Mouse (Mus musculus) neural tube, embryonic 14.5 days (tissue): ENCODE data around the gene Arrdc2. TPM values are rescaled to one million over a fixed set of nuclear protein-coding genes. Genes with fewer than 3 reads are reported as not detected.
"Not testable (repeated sequence)": the region's sequence is repeated elsewhere in the genome, so short reads cannot be mapped to it uniquely, and the experiment has no call there.

ENCODE experiments used
- ATAC-seq: fragments of 200-750 bp; cut with Nextera tagmentation; 2 replicates; pipeline ENCODE4 v1.8.0; 2017; ENCODE audit warnings: low read depth, mild to moderate bottlenecking, moderate TSS enrichment, moderate library complexity
- H3K27ac ChIP-seq: fragments of 300-500 bp; sonication (generic); 2 replicates; pipeline ENCODE4 v1.5.1; 2014; ENCODE audit warnings: low read depth, mild to moderate bottlenecking, control low read depth, low read length, moderate library complexity, mixed read lengths
- H3K27me3 ChIP-seq: fragments of 300-500 bp; sonication (generic); 2 replicates; pipeline ENCODE4 v1.6.1; 2014; ENCODE audit warnings: low read length; ENCODE audit not compliant: control insufficient read depth, insufficient read depth
- H3K36me3 ChIP-seq: fragments of 300-500 bp; sonication (generic); 2 replicates; pipeline ENCODE4 v1.6.1; 2014; ENCODE audit warnings: low read length, mixed read lengths; ENCODE audit not compliant: control insufficient read depth, insufficient read depth
- H3K4me1 ChIP-seq: fragments of 300-500 bp; sonication (generic); 2 replicates; pipeline ENCODE4 v1.6.1; 2014; ENCODE audit warnings: low read length; ENCODE audit not compliant: control insufficient read depth, insufficient read depth
- H3K4me2 ChIP-seq: fragments of 300-500 bp; sonication (generic); 2 replicates; pipeline ENCODE4 v1.6.1; 2014; ENCODE audit warnings: mild to moderate bottlenecking, low read depth, low read length, control low read depth
- H3K4me3 ChIP-seq: fragments of 300-500 bp; sonication (generic); 2 replicates; pipeline ENCODE4 v1.5.1; 2014; ENCODE audit warnings: low read depth, low read length, control low read depth, mixed read lengths
- H3K9ac ChIP-seq: fragments of 300-500 bp; sonication (generic); replicated peaks from 2 replicates; pipeline ENCODE4 v1.6.1; 2014; ENCODE audit warnings: low read depth, mild to moderate bottlenecking, control low read depth, low read length, mixed read lengths
- H3K9me3 ChIP-seq: fragments of 300-500 bp; sonication (generic); 2 replicates; pipeline ENCODE4 v1.6.1; 2016; ENCODE audit warnings: low read length; ENCODE audit not compliant: control insufficient read depth
- WGBS: fragments of 180-500 bp; shearing (Covaris S2); extraction: QIAGEN DNeasy Blood & Tissue Kit; methylation state at CpG from one replicate; pipeline ENCODE4 v1.1.7; 2014; 5-methylcytosine and 5-hydroxymethylcytosine counted together
- polyA plus RNA-seq: library from polyadenylated mRNA; unstranded; fragments of >200 nt; fragmentation: Nextera tagmentation; extraction: Ambion mirVana; gene quantifications from 2 replicates; pipeline ENCODE4 v1.2.1, GENCODE M21; 2014

The Arrdc2 gene
- polyA plus RNA-seq, 1 experiment from 2014 or later = 9.3 TPM

GRCm38 (mm10) chr8:70822594-70822993 lies 16.9 kb downstream of the Arrdc2 start:
- WGBS = 84% methylated on average over 3 of the region's 3 CpGs
- not testable (repeated sequence) for H3K27ac ChIP-seq, H3K36me3 ChIP-seq, H3K9ac ChIP-seq, H3K4me1 ChIP-seq, ATAC-seq, H3K4me2 ChIP-seq, H3K27me3 ChIP-seq, H3K4me3 ChIP-seq, H3K9me3 ChIP-seq

- Histone ChIP-seq H3K4me3 (no peak overlapping the region), H3K9ac (no peak overlapping the region), H3K4me1 (no peaks in the 10 kb centered on the region), H3K27me3 (no peaks in the 10 kb centered on the region), H3K4me2 (no peak overlapping the region), H3K9me3 (no peaks in the 10 kb centered on the region), H3K36me3 (no peaks in the 10 kb centered on the region), H3K27ac (no peak overlapping the region)
- ATAC-seq = no peak
- 48% methylated on average over 11 of the region's 11 CpGs for WGBS
These were observed 17.5 kb downstream of the Arrdc2 start for GRCm38 (mm10) chr8:70821992-70822391.

DNA sequence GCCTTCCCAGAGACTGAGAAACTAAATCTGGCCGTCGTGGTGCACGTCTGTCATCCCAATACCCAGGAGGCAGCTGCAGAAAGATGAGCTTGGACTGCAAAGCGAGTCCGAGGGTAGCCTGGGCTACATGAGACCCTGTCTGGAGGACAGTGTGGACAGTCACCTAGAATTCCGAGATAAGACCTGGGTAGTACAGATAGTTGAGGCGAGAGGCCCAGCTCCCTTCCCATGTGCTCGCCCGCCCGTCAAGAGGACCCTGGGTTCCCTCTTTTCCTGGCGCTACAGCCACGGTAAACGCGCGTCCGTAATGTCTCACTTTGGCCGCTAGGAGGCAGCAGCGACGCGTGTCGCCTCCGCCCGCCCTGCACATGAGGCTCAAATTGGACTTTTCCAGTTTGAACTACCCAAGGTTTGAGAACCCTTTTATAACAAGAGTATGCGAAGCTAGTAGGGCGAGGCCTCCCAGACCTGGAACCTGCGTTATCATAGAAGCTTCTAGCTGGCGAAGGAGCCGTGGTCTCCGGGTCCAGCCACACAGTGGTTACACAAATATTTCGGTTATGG lies 18.0 kb downstream of the Arrdc2 start:
- H3K27me3 ChIP-seq = no peaks in the 10 kb centered on the region
- no peaks in the 10 kb centered on the region for H3K36me3 ChIP-seq
- ATAC-seq = peak; percentile 45
- no peak overlapping the region for H3K4me3 ChIP-seq
- H3K9ac ChIP-seq = no peak overlapping the region
- no peaks in the 10 kb centered on the region for H3K4me1 ChIP-seq
- H3K4me2 ChIP-seq = no peak overlapping the region
- H3K27ac ChIP-seq = no peak overlapping the region
- WGBS = 14% methylated on average over 30 of the region's 30 CpGs
- no peaks in the 10 kb centered on the region for H3K9me3 ChIP-seq

DNA sequence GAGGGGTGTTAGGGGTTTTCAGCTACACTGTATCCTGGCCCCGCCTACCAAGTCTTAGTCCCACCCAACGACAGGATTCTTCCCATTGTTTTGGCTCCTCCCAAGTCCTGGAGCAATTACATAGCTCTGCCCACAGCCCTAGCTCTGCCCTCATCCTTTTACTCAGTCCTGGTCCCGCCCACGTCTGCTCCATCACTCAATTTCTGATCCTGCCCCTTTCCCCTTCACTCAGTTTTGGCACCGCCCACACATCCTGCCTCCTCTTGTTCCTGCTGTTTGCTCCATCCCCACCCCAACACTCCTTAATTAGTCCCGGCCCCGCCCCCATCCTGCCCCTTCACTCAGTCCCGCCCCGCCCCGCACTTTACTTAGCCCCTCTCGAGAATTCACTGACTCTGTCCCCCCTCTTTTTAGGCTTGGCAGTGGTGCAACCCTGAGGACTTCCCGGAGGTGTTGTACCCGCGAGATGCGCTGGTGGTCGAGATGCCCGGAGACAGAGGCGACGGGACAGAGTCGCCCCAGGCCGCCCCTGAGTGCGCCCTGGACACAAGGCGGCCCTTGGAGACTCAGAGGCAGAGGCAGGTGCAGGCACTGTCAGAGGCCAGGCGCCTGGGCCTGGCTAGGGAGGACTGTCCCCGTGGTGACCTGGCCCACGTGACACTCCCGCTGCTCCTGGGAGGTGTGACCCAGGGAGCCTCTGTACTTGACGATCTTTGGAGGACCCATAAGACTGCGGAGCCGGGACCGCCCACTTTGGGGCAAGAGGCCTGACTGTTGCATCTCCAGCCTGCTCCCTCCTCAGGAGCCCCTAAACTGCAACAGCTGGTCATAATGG lies 19.2 kb downstream of the Arrdc2 start:
- no peaks in the 10 kb centered on the region for H3K36me3 ChIP-seq
- no peak overlapping the region for H3K9ac ChIP-seq
- H3K4me3 ChIP-seq = no peak overlapping the region
- H3K27ac ChIP-seq = no peak overlapping the region
- H3K4me1 ChIP-seq = no peaks in the 10 kb centered on the region
- H3K9me3 ChIP-seq = no peaks in the 10 kb centered on the region
- ATAC-seq = peak; percentile 47; the same call in 1 of the 2 replicates
- 3% methylated on average over 31 of the region's 31 CpGs for WGBS
- no peaks in the 10 kb centered on the region for H3K27me3 ChIP-seq
- no peak overlapping the region for H3K4me2 ChIP-seq

DNA sequence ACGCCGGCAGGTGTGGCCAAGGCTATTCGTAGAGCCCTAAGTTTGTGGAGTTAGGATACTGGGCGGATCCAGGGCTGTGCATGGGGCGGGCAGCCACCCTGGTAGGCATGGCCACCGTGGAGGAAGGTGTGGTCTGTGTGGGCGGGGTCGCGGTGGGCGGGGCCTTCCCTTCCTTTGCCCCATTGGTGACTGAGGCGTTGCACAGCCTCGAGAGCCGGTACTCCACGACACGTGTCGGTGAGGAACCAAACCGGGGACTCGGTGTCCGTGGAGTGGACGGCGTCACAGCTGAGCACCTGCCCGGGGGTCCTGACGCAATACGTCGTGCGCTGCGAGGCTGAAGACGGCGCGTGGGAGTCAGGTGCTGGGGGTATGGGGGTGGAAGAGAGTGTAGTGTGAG lies 22.8 kb downstream of the Arrdc2 start:
- H3K27me3 ChIP-seq = no peaks in the 10 kb centered on the region
- peak overlapping the region; percentile 30; the same call in 1 of the 2 replicates for H3K4me2 ChIP-seq
- 10% methylated on average over 30 of the region's 30 CpGs for WGBS

GRCm38 (mm10) chr8:70812885-70813284 lies 26.6 kb downstream of the Arrdc2 start:
- ATAC-seq = no peak
- Histone ChIP-seq H3K4me3 (no peak overlapping the region), H3K36me3 (no peaks in the 10 kb centered on the region), H3K27me3 (no peaks in the 10 kb centered on the region), H3K27ac (no peak overlapping the region), H3K4me1 (no peaks in the 10 kb centered on the region), H3K9me3 (no peaks in the 10 kb centered on the region), H3K9ac (no peak overlapping the region), H3K4me2 (no peak overlapping the region)
- WGBS = 58% methylated on average over 4 of the region's 4 CpGs

More for the DNA sequence above, 22.8 kb downstream of the Arrdc2 start:
- H3K9me3 ChIP-seq = no peaks in the 10 kb centered on the region
- no peak overlapping the region for H3K9ac ChIP-seq
- no peaks in the 10 kb centered on the region for H3K36me3 ChIP-seq
- H3K4me3 ChIP-seq = peak overlapping the region; percentile 8; the same call in 1 of the 2 replicates
- H3K4me1 ChIP-seq = no peaks in the 10 kb centered on the region
- ATAC-seq = no peak
- H3K27ac ChIP-seq = no peak overlapping the region

GRCm38 (mm10) chr8:70812055-70812454 lies 27.5 kb downstream of the Arrdc2 start:
- no peaks in the 10 kb centered on the region for H3K4me1 ChIP-seq
- H3K4me2 ChIP-seq = no peak overlapping the region
- H3K4me3 ChIP-seq = no peak overlapping the region
- H3K9me3 ChIP-seq = no peaks in the 10 kb centered on the region
- no peak overlapping the region for H3K9ac ChIP-seq
- no peaks in the 10 kb centered on the region for H3K36me3 ChIP-seq
- ATAC-seq = no peak
- H3K27me3 ChIP-seq = no peaks in the 10 kb centered on the region
- H3K27ac ChIP-seq = no peak overlapping the region
- 40% methylated on average over 4 of the region's 4 CpGs for WGBS

GRCm38 (mm10) chr8:70810962-70811680 lies 28.4 kb downstream of the Arrdc2 start:
- no peaks in the 10 kb centered on the region for H3K4me1 ChIP-seq
- H3K9me3 ChIP-seq = no peaks in the 10 kb centered on the region
- no peak overlapping the region for H3K27ac ChIP-seq
- 74% methylated on average over 20 of the region's 20 CpGs for WGBS
- H3K36me3 ChIP-seq = no peaks in the 10 kb centered on the region
- no peak overlapping the region for H3K4me2 ChIP-seq
- no peak overlapping the region for H3K9ac ChIP-seq
- no peak for ATAC-seq
- H3K27me3 ChIP-seq = 0 out of 2 replicates have a peak, but pooled peaks cover 1% of the 10 kb centered on the region
- no peak overlapping the region for H3K4me3 ChIP-seq
